Mouse (Mus musculus) frontal cortex, postnatal 14 days (tissue): ENCODE results near the gene Tnfrsf21.
A peak's percentile ranks its signal among the peaks of the same experiment; 100 is the strongest.

Source experiments
- DNase-seq, 2 experiments: peaks; one replicate each; pipeline ENCODE4 v3.0.0; 2022; ENCODE audit warnings: low spot score in 2 of 2

The Tnfrsf21 gene

DNA sequence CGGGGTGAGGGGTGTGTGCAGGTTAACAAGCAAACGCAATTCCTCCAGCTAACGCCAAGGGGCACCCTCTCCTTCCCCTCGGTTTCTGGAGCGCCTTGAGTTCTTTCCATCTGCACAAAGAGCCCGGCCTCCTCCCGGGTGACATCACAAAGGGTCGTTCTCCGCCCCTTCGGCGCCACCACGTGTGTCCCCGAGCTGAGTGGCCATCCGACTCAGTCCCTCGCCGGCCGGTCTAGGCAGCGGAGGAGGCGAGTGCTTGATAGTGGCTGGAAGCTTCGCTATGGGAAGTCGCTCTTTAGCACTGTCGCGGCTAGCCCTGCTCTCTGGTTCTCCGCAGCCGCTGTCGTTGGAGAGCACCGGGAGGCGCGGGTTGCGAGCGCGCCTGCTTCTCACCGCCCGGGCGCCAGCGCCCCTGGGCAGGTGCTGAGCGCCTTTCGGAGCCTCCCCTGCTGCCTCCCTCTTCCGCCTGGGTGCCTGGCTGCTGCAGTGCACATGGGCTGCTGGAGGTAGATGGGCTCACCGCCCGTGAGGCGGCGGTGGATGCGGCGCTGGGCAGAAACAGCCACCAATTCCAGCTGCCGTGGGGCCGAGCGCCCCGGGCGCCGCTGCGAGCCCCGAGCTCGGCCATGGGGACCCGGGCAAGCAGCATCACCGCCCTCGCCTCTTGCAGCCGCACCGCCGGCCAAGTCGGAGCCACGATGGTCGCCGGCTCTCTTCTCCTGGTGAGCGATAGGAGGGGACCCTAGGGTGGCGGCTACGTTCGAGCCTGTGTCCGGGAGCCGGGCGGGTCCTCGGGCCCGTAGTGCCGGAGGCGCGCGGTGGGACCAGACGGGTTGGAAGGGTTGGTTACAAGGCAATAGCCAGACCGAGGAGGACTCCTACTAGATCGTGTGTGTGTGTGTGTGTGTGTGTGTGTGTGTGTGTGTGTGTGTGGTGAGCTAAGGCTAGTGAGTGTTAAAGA, at the start of gene Tnfrsf21:
Gene Tnfrsf21, plus strand, starts transcription at position 185 of the 961 bp plus-strand sequence.
- peak; percentile 92 to 94 for DNase-seq

- DNase-seq = no peak
Observed at GRCm38 (mm10) chr17:42968174-42968573, 48.2 kb upstream of the Tnfrsf21 start.

DNA sequence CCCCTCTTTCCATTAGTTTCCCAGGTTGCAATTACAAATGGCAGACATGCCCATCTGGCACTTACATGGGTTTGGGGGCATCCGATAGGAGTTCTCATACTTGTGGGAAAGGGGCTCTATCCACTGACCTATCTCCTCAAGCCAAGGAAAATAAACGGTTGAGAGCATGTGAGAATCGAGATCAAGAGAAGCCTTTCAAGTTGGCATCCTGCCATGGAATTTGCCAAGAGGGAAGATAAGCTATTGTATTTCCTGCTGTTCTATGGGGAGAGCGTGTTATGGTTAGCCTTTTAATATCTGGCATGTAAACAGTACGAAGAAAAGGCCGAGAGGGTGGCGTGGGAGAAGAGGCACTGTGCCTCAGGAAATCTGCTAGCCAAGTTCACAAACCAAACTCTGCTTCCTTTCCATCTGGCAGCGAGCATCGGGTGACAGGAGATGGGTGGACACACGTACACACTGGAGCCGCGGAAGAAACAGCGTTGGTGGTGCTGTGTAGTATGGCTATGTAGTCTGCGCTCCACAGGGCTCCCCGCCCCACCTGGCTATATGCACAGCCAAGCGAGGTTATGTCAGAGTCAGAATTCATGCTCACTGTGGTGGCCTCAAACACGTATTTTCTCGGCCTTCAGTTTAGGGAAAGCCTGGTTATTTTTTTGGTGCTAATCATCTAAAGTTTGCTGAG, 40.9 kb upstream of the Tnfrsf21 start:
- no peak for DNase-seq

DNA sequence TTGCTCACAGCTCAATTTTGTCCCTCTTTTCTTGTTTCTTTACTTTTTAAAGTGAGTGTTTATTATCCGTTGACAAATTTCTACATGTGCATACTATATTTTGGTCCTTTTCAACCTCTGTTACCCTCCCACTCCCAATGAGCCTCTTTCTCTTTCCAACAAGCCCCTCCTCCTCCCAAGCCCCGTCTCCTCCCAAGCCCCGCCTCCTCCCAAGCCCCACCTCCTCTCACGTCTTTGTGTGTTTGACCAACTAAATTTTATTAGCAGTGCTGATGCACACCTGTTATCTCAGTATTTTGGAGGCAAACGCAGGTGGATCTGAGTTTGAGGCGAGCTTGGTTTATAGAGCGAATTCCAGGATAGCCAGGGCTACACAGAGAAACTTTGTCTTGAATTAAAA, 38.6 kb upstream of the Tnfrsf21 start:
- no peak for DNase-seq

GRCm38 (mm10) chr17:42978345-42978744, 38.0 kb upstream of the Tnfrsf21 start:
- no peak for DNase-seq

- DNase-seq = no peak
Observed at GRCm38 (mm10) chr17:42981806-42982205, 34.5 kb upstream of the Tnfrsf21 start.

DNA sequence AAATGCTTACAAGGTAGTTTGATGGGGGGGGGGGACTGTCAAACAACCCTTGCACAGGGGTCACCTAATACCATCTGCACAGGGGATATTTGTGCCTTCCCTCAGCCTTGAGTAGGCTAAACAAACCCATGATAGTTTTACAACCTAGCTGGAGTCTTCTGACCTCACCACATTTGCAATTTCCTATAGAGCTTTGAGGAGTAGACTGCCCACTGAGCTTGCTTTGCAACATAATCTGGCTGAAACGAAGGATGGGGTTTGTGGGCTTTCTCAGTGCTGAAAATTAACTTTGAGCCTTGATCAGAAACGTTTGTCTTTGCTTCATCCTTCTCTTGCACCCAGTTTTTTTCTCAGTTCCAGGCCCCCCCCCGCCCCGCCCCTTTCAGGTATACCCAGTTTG, 33.8 kb upstream of the Tnfrsf21 start:
- DNase-seq = no peak

DNA sequence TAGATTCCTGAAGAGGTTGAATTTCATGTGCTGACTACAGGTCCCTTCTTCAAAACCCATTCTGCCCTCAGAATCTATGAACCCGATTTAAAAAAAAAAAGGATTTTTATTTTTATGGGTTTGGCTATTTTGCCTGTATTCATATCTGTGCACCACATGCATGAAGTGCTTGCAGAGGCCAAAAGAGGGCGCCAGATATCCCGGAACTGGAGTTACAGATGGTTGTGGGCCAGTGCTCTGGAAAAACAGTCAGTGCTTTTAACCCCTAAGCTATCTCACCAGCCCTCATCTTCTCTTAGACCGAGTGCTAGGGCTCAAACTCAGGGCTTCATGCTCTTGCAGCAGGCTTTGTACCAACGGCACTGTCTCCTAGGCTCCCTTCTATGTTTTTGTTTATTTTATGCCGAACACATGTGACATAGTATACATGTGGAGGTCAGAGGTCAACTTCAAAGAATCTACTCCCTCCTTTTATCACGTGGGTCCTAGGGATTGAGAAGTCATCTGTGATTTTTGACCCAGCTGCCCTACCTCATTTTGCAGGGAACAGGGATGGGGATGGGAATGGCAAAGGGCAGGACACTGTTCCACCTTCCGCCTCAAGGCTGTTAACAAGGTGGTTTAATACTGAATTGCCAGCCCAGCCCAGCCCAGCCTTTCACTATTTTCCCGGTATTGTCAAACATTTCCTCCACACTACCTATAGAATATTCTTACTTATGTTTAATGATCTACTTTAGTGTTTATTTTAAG, 30.3 kb upstream of the Tnfrsf21 start:
- no peak for DNase-seq

DNA sequence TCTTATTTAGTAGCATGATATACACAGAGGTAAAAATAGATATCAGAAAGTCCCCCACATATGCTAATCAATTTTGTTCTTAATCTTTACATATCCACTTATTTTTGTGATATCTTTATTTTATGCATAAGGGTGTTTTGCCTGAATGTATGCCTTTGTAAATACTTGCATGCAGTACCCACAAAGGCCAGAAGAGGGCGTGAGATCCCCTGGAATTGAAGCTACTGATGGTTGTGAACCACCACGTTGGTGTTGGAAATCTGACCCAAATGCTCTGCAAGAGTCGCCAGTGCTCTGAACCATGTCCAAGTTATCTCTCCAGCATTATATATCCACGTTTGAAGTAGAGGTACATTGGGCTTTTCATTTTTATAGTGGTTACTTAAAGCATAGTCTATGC, 28.7 kb upstream of the Tnfrsf21 start:
- DNase-seq = no peak

DNA sequence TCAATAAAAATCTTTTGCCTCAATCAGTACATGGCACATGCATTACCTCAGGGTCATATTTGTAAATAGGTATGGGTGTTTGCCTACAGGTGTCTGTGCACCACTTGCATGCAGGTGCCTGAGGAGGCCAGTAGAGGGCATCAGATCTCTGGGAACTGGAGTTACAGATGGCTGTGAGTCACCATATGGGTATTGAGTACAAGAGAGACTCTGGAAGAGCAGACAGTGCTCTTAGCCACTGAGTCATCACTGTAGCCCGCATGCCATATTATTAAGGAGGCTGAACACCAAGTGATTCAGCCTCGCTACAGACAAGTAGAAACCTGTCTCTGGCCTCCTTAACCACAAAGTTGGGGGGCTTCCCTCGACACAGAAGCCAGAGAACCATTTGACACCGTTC, 26.4 kb upstream of the Tnfrsf21 start:
- no peak for DNase-seq

DNA sequence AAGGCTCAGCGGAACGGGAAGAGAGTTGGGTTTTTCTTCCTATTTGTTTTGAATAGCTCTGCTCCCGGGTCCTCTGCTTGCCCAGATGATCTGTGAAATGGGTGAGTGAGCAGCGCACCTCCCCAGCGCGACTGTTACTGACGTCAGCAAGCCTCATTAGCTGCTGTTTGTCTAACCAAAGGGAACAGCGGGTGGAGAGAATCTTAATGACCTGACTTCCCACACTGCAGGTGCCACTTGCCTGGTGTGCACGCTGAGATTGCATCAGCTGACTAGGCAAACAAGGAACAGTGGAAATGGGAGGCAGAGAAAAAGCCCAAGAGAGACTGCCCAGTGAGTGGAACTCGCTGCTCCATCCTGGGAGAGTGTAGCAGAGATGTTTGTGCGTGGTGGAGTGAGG, 25.2 kb upstream of the Tnfrsf21 start:
- no peak for DNase-seq

DNA sequence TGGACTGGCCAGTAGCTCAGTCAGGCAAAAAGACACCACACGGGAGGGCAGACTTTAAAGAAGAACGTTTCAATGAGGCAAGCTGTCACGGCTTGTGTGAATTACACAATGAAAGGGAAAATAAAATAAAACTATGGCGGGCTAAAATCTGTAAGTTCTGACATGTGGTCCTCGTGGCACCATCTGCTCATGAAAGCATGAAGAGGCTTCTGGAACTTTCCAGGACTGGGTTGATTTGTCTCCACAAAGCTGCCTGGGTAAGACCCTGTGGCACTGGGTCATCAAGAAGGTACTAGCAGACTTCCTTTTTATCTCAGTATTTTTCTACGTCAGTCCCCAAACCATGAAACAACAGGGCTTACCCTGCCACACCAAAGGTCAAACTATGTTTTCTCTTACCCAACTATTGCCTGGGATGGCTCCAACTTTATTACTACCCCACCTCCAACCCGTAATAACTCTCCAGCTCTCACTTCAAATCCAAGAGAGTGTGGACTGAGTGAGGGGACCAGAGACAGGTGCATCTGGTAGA, 16.8 kb upstream of the Tnfrsf21 start:
- DNase-seq = no peak

GRCm38 (mm10) chr17:43000598-43000997, 15.8 kb upstream of the Tnfrsf21 start:
- no peak for DNase-seq

- no peak for DNase-seq
Observed at GRCm38 (mm10) chr17:43012718-43013117, 3.6 kb upstream of the Tnfrsf21 start.

GRCm38 (mm10) chr17:43017341-43018052, 1.1 kb downstream of the Tnfrsf21 start:
- DNase-seq = peak; percentile 39 to 44

- DNase-seq = no peak
Observed at GRCm38 (mm10) chr17:43018071-43018470, 1.7 kb downstream of the Tnfrsf21 start.

DNA sequence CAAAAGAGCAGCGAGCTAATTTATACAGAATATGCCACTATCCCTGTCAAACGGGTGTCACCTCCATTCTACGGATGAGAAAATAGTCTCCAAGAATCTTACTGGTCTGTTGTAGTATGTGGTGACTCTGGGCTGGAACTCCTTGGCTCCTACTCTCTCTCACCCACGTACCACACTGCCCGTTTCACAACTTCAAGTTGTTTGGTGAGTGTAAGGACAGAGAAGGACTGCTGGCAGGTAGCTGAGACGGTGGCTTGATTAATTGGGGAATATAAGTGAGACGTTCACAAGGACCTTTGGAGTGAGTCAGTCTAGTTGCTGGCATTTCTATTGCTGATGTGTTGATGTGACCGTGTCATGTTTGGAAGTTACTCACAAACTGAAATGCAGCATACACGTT, 3.3 kb downstream of the Tnfrsf21 start:
- no peak for DNase-seq

GRCm38 (mm10) chr17:43021017-43021416, 4.7 kb downstream of the Tnfrsf21 start:
- no peak for DNase-seq

DNA sequence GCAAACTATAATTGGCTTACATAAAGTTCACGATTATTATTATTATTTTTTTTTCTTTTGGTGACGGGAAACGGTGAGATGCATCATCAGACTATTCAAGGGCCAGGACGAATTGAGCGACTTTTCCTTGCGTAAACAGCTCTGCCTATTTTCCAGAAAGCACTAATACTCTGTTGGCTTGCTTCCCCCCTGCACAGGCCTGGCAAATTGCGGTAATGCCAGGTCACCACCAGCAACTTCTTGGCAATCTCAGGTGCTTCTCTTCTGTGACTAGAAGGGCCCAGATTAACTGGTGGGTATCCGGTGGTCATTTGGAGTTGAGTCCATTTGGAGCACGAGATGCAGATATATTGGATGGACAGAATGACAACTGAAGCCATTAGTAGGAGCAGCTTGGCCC, 5.7 kb downstream of the Tnfrsf21 start:
- DNase-seq = no peak

DNA sequence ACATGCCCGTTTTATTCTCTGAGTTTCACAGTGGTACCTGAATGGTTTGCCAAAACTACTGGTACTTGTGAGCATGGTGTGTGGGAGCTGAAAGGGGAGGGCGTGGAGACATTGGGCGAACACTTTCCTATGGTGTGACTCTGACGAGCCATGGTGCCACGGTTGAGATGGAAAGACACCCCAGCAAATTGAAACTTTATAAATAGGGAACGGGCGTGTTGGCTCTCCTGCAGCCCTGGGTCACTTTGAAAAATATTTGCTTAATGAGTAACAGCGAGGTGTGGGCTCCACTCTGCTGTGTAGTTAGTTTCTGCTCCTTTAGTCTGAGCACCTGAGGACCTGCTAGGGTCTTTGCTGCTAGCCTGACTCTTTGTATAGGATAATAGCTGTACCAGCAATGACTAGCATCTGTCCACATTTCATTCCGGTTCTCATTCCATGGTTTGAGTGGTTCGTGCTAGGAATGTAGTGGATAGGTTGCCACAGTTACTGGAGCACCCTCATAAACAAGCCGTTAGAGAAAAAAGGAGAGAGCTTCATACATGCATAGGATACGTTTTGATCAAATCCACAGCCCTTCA, 7.4 kb downstream of the Tnfrsf21 start:
- DNase-seq = no peak

GRCm38 (mm10) chr17:43024531-43024930, 8.2 kb downstream of the Tnfrsf21 start:
- no peak for DNase-seq
